Mouse (Mus musculus) hindbrain, embryonic 16.5 days (tissue): ENCODE measurements around the gene Slc38a6. TPM values are rescaled to one million over a fixed set of nuclear protein-coding genes. Genes with fewer than 3 reads are reported as not detected.

ENCODE experiments used
- ATAC-seq: fragments of 200-750 bp; cut with Nextera tagmentation; 2 replicates; pipeline ENCODE4 v1.8.0; 2017; ENCODE audit warnings: moderate TSS enrichment, moderate library complexity
- H3K27ac ChIP-seq: fragments of 300-500 bp; sonication (generic); 2 replicates; pipeline ENCODE4 v1.5.1; 2014; ENCODE audit warnings: low read depth, mild to moderate bottlenecking, control low read depth, low read length, moderate library complexity
- H3K27me3 ChIP-seq: fragments of 300-500 bp; sonication (generic); replicated peaks from 2 replicates; pipeline ENCODE4 v1.6.1; 2014; ENCODE audit warnings: low read length; ENCODE audit not compliant: control insufficient read depth, insufficient read depth
- H3K36me3 ChIP-seq: fragments of 300-500 bp; sonication (generic); 2 replicates; pipeline ENCODE4 v1.6.1; 2014; ENCODE audit warnings: mild to moderate bottlenecking, low read length, moderate library complexity, mixed read lengths; ENCODE audit not compliant: control insufficient read depth, insufficient read depth
- H3K4me1 ChIP-seq: fragments of 300-500 bp; sonication (generic); 2 replicates; pipeline ENCODE4 v1.6.1; 2014; ENCODE audit warnings: low read depth, low read length; ENCODE audit not compliant: control insufficient read depth, insufficient read depth
- H3K4me2 ChIP-seq: fragments of 300-500 bp; sonication (generic); 2 replicates; pipeline ENCODE4 v1.6.1; 2014; ENCODE audit warnings: mild to moderate bottlenecking, low read length, control low read depth, moderate library complexity
- H3K4me3 ChIP-seq: fragments of 300-500 bp; sonication (generic); 2 replicates; pipeline ENCODE4 v1.5.1; 2014; ENCODE audit warnings: mild to moderate bottlenecking, low read length, control low read depth, moderate library complexity
- H3K9ac ChIP-seq: fragments of 300-500 bp; sonication (generic); 2 replicates; pipeline ENCODE4 v1.6.1; 2014; ENCODE audit warnings: low read depth, mild to moderate bottlenecking, control low read depth, low read length, moderate library complexity
- H3K9me3 ChIP-seq: fragments of 300-500 bp; sonication (generic); 2 replicates; pipeline ENCODE4 v1.6.1; 2014; ENCODE audit warnings: mild to moderate bottlenecking, low read length, moderate library complexity; ENCODE audit not compliant: control insufficient read depth
- WGBS: fragments of 180-500 bp; shearing (Covaris S2); extraction: QIAGEN DNeasy Blood & Tissue Kit; methylation state at CpG from one replicate; pipeline ENCODE4 v1.1.7; 2014; 5-methylcytosine and 5-hydroxymethylcytosine counted together
- polyA plus RNA-seq: library from polyadenylated mRNA; unstranded; fragments of >200 nt; fragmentation: Nextera tagmentation; extraction: Ambion mirVana; gene quantifications from 2 replicates; pipeline ENCODE4 v1.2.1, GENCODE M21; 2015

Gene Slc38a6
- polyA plus RNA-seq, 1 experiment from 2014 or later = 8.5 TPM

GRCm38 (mm10) chr12:73368868-73369608 lies 82.5 kb downstream of the Slc38a6 start:
- 92% methylated on average over 7 of the region's 7 CpGs for WGBS
- no peaks in the 10 kb centered on the region for H3K27me3 ChIP-seq
- H3K4me3 ChIP-seq = no peak overlapping the region
- H3K9me3 ChIP-seq = no peaks in the 10 kb centered on the region
- no peak overlapping the region for H3K27ac ChIP-seq
- no peak overlapping the region for H3K9ac ChIP-seq
- H3K4me2 ChIP-seq = no peak overlapping the region
- H3K4me1 ChIP-seq = peaks cover 10% of the 10 kb centered on the region; the same call in 1 of the 2 replicates
- H3K36me3 ChIP-seq = no peaks in the 10 kb centered on the region
- ATAC-seq = no peak

- H3K4me2 ChIP-seq = no peak overlapping the region
- H3K27ac ChIP-seq = no peak overlapping the region
- no peak for ATAC-seq
- H3K9ac ChIP-seq = no peak overlapping the region
- peaks cover 10% of the 10 kb centered on the region; the same call in 1 of the 2 replicates for H3K4me1 ChIP-seq
- no peak overlapping the region for H3K4me3 ChIP-seq
- no peaks in the 10 kb centered on the region for H3K9me3 ChIP-seq
- 69% methylated on average over 4 of the region's 4 CpGs for WGBS
- no peaks in the 10 kb centered on the region for H3K36me3 ChIP-seq
- no peaks in the 10 kb centered on the region for H3K27me3 ChIP-seq
These were observed 83.9 kb downstream of the Slc38a6 start for GRCm38 (mm10) chr12:73370367-73370944.

- H3K4me3 ChIP-seq = no peak overlapping the region
- ATAC-seq = peak; percentile 78; the same call in 1 of the 2 replicates
- no peaks in the 10 kb centered on the region for H3K27me3 ChIP-seq
- H3K27ac ChIP-seq = no peak overlapping the region
- H3K4me2 ChIP-seq = no peak overlapping the region
- H3K36me3 ChIP-seq = no peaks in the 10 kb centered on the region
- WGBS = 61% methylated on average over 7 of the region's 7 CpGs
- peaks cover 10% of the 10 kb centered on the region; the same call in 1 of the 2 replicates for H3K4me1 ChIP-seq
- H3K9me3 ChIP-seq = no peaks in the 10 kb centered on the region
- no peak overlapping the region for H3K9ac ChIP-seq
These were observed 84.6 kb downstream of the Slc38a6 start for GRCm38 (mm10) chr12:73371132-73371531.

GRCm38 (mm10) chr12:73378026-73378425 lies 91.4 kb downstream of the Slc38a6 start:
- no peaks in the 10 kb centered on the region; the same call in 1 of the 2 replicates for H3K4me1 ChIP-seq
- ATAC-seq = no peak
- 94% methylated on average over 5 of the region's 5 CpGs for WGBS

GRCm38 (mm10) chr12:73378724-73379355 lies 92.3 kb downstream of the Slc38a6 start:
- Histone ChIP-seq H3K4me3 (no peak overlapping the region), H3K27ac (no peak overlapping the region), H3K4me2 (no peak overlapping the region), H3K36me3 (no peaks in the 10 kb centered on the region), H3K9ac (no peak overlapping the region), H3K9me3 (no peaks in the 10 kb centered on the region), H3K27me3 (no peaks in the 10 kb centered on the region), H3K4me1 (no peaks in the 10 kb centered on the region; the same call in 1 of the 2 replicates)
- 91% methylated on average over 13 of the region's 13 CpGs for WGBS
- no peak for ATAC-seq

More at GRCm38 (mm10) chr12:73378026-73378425, 91.4 kb downstream of the Slc38a6 start:
- H3K4me3 ChIP-seq = no peak overlapping the region
- H3K27me3 ChIP-seq = no peaks in the 10 kb centered on the region
- H3K9me3 ChIP-seq = no peaks in the 10 kb centered on the region
- no peak overlapping the region for H3K4me2 ChIP-seq
- no peaks in the 10 kb centered on the region for H3K36me3 ChIP-seq
- H3K27ac ChIP-seq = no peak overlapping the region
- no peak overlapping the region for H3K9ac ChIP-seq

- H3K27ac ChIP-seq = no peak overlapping the region
- H3K27me3 ChIP-seq = no peaks in the 10 kb centered on the region
- H3K36me3 ChIP-seq = no peaks in the 10 kb centered on the region
- no peaks in the 10 kb centered on the region for H3K9me3 ChIP-seq
- 85% methylated on average over 8 of the region's 8 CpGs for WGBS
- no peak overlapping the region for H3K9ac ChIP-seq
- H3K4me1 ChIP-seq = no peaks in the 10 kb centered on the region; the same call in 1 of the 2 replicates
- no peak overlapping the region for H3K4me3 ChIP-seq
- ATAC-seq = no peak
- H3K4me2 ChIP-seq = no peak overlapping the region
These were observed 94.2 kb downstream of the Slc38a6 start for GRCm38 (mm10) chr12:73380686-73381360.

- no peak for ATAC-seq
- Histone ChIP-seq H3K27me3 (no peaks in the 10 kb centered on the region), H3K9ac (no peak overlapping the region), H3K9me3 (no peaks in the 10 kb centered on the region), H3K36me3 (no peaks in the 10 kb centered on the region), H3K4me3 (no peak overlapping the region), H3K27ac (no peak overlapping the region), H3K4me2 (no peak overlapping the region), H3K4me1 (no peaks in the 10 kb centered on the region; the same call in 1 of the 2 replicates)
- WGBS = 52% methylated on average over 7 of the region's 7 CpGs
These were observed 94.9 kb downstream of the Slc38a6 start for GRCm38 (mm10) chr12:73381452-73381851.

GRCm38 (mm10) chr12:73382290-73383178 lies 96.0 kb downstream of the Slc38a6 start:
- no peak overlapping the region for H3K27ac ChIP-seq
- H3K4me1 ChIP-seq = no peaks in the 10 kb centered on the region; the same call in 1 of the 2 replicates
- H3K9me3 ChIP-seq = no peaks in the 10 kb centered on the region
- no peak overlapping the region for H3K4me2 ChIP-seq
- no peak overlapping the region for H3K4me3 ChIP-seq
- no peak for ATAC-seq
- 77% methylated on average over 12 of the region's 12 CpGs for WGBS
- H3K27me3 ChIP-seq = no peaks in the 10 kb centered on the region
- no peaks in the 10 kb centered on the region for H3K36me3 ChIP-seq
- no peak overlapping the region for H3K9ac ChIP-seq
